Mouse (Mus musculus) frontal cortex, postnatal 14 days (tissue): ENCODE measurements around the gene Utp11.

ENCODE experiments used
- DNase-seq, 2 experiments: peaks; one replicate each; pipeline ENCODE4 v3.0.0; 2022; ENCODE audit warnings: low spot score in 2 of 2

The Utp11 gene

GRCm38 (mm10) chr4:124632856-124633255, 60.5 kb downstream of the Utp11 start:
- no peak for DNase-seq

GRCm38 (mm10) chr4:124631456-124631855, 61.9 kb downstream of the Utp11 start:
- no peak for DNase-seq
